Mouse (Mus musculus) induced T-regulatory cell, adult 2 months (primary cell): ENCODE measurements around the gene Atxn7.
"Not testable (repeated sequence)": the region's sequence is repeated elsewhere in the genome, so short reads cannot be mapped to it uniquely, and the experiment has no call there.

Source experiments
- DNase-seq: peaks from one replicate; pipeline ENCODE4 v3.0.0-alpha.2; 2012; ENCODE audit warnings: low read depth

Gene Atxn7

GRCm38 (mm10) chr14:13982174-13982573 is 20.9 kb downstream of the Atxn7 start:
- peak; percentile 40 for DNase-seq

- DNase-seq = no peak
Observed at GRCm38 (mm10) chr14:13988397-13988796, 27.2 kb downstream of the Atxn7 start.

GRCm38 (mm10) chr14:13990741-13991140 is 29.5 kb downstream of the Atxn7 start:
- no peak for DNase-seq

GRCm38 (mm10) chr14:13995206-13996097 is 34.2 kb downstream of the Atxn7 start:
- DNase-seq = no peak

- DNase-seq = no peak
Observed at GRCm38 (mm10) chr14:14002771-14003170, 41.5 kb downstream of the Atxn7 start.

GRCm38 (mm10) chr14:14009712-14010111 is 48.5 kb downstream of the Atxn7 start:
- no peak for DNase-seq

- peak; percentile 90 for DNase-seq
Observed at GRCm38 (mm10) chr14:14012383-14013251, 51.4 kb downstream of the Atxn7 start.

GRCm38 (mm10) chr14:14013252-14013711 is 52.0 kb downstream of the Atxn7 start:
- peak; percentile 74 for DNase-seq

- no peak for DNase-seq
Observed at GRCm38 (mm10) chr14:14014636-14015375, 53.6 kb downstream of the Atxn7 start.

GRCm38 (mm10) chr14:14019155-14019894 is 58.1 kb downstream of the Atxn7 start:
- peak; percentile 81 for DNase-seq

GRCm38 (mm10) chr14:14021244-14021643 is 60.0 kb downstream of the Atxn7 start:
- DNase-seq = no peak

- DNase-seq = peak; percentile 26
Observed at GRCm38 (mm10) chr14:14025870-14026269, 64.6 kb downstream of the Atxn7 start.

- DNase-seq = no peak
Observed at GRCm38 (mm10) chr14:14030621-14031020, 69.4 kb downstream of the Atxn7 start.

GRCm38 (mm10) chr14:14032842-14033241 is 71.6 kb downstream of the Atxn7 start:
- DNase-seq = no peak

- no peak for DNase-seq
Observed at GRCm38 (mm10) chr14:14036352-14036751, 75.1 kb downstream of the Atxn7 start.

- DNase-seq = no peak
Observed at GRCm38 (mm10) chr14:14038233-14038632, 77.0 kb downstream of the Atxn7 start.

GRCm38 (mm10) chr14:14042336-14042735 is 81.1 kb downstream of the Atxn7 start:
- peak; percentile 72 for DNase-seq

- peak; percentile 64 for DNase-seq
Observed at GRCm38 (mm10) chr14:14054386-14054785, 93.1 kb downstream of the Atxn7 start.

- DNase-seq = not testable (repeated sequence)
Observed at GRCm38 (mm10) chr14:14059606-14060005, 98.4 kb downstream of the Atxn7 start.

- DNase-seq = no peak
Observed at GRCm38 (mm10) chr14:14062531-14063245, 101.4 kb downstream of the Atxn7 start.

GRCm38 (mm10) chr14:14063382-14063781 is 102.1 kb downstream of the Atxn7 start:
- no peak for DNase-seq
